ENCODE assay signal across 8 mouse cellular contexts in the genomic region with DNA sequence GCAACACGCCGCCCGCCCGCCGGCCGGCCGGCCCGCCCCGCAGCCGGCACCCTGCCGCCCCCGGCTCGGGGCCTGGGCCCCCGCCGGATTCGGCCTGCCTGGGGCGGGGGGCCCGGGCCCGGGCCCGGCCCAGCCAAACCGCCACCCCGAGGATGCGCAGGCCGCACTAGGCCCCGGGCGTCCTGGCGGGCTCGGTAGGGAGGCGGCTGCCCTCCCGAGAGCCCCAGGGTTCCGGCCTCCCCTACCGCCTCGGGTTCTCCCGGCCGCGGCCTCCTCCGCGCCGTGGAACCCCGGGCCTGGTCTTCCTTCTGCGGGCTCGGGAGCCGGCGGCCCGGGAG. TPM values are rescaled to one million over a fixed set of nuclear protein-coding genes. Genes with fewer than 3 reads are reported as not detected.
DNase-seq lines count a peak whose midpoint lies in the region; ATAC-seq and TF ChIP-seq lines count a peak whose summit lies in the region.

No protein-coding gene starts in this region.

- no peak for DNase-seq in kidney, postnatal 0 days (ENCODE audit: low spot score)
- no peak for DNase-seq in kidney, postnatal 10 days
- no peak for DNase-seq in cerebellum, postnatal 10 days
- no peak for DNase-seq in left cerebral cortex, postnatal 10 days (ENCODE audit: extremely low spot score in 1 of 2, low spot score in 2 of 2)
- DNase-seq in yolk sac, embryonic 10.5 days (ENCODE audit: low spot score), result no peak

- peak overlapping the region; percentile 100 for H3K27ac ChIP-seq in kidney, postnatal 0 days
- H3K27ac ChIP-seq in cortical plate, adult 2 months (ENCODE audit: insufficient read depth, low read length), result peak overlapping the region; percentile 100
- H3K27ac ChIP-seq in intestine, embryonic 15.5 days, result peak overlapping the region; percentile 99
- H3K27ac ChIP-seq in neural tube, embryonic 14.5 days (ENCODE audit: low read depth, low read length), result peak overlapping the region; percentile 100

- TF ChIP-seq CTCF in kidney, postnatal 0 days (IDR thresholded peaks at IDR 0.05; ENCODE audit: low read depth), result no peak
- no peak for TF ChIP-seq CTCF in cortical plate, adult 2 months (IDR thresholded peaks at IDR 0.05; ENCODE audit: extremely low read depth, insufficient read depth, low read length)

- H3K4me1 ChIP-seq in kidney, postnatal 0 days (replicated peaks; ENCODE audit: insufficient read depth, low read length), result peaks cover 10% of the 10 kb centered on the region
- peaks cover 8% of the 10 kb centered on the region for H3K4me1 ChIP-seq in cortical plate, adult 2 months (ENCODE audit: control insufficient read depth, insufficient read depth, low read length)
- H3K4me1 ChIP-seq in intestine, embryonic 15.5 days (replicated peaks), result 0 out of 2 replicates have a peak, but pooled peaks cover 2% of the 10 kb centered on the region
- H3K4me1 ChIP-seq in neural tube, embryonic 14.5 days (ENCODE audit: control insufficient read depth, insufficient read depth, low read length), result peaks cover 19% of the 10 kb centered on the region

- H3K9me3 ChIP-seq in kidney, postnatal 0 days (replicated peaks; ENCODE audit: low read length), result no peaks in the 10 kb centered on the region
- no peaks in the 10 kb centered on the region for H3K9me3 ChIP-seq in intestine, embryonic 15.5 days
- H3K9me3 ChIP-seq in neural tube, embryonic 14.5 days (ENCODE audit: control insufficient read depth, low read length), result no peaks in the 10 kb centered on the region

- H3K4me3 ChIP-seq in kidney, postnatal 0 days (replicated peaks; ENCODE audit: low read depth, low read length), result peak overlapping the region; percentile 94
- peak overlapping the region; percentile 73 for H3K4me3 ChIP-seq in cortical plate, adult 2 months (ENCODE audit: insufficient read depth, low read length)
- peak overlapping the region; percentile 98 for H3K4me3 ChIP-seq in intestine, embryonic 15.5 days (replicated peaks)
- H3K4me3 ChIP-seq in neural tube, embryonic 14.5 days (ENCODE audit: low read depth, low read length), result peak overlapping the region; percentile 97

- intact Hi-C loops in left cerebral cortex, postnatal 10 days (cut with DNase I), result loop anchor here (5.0 kb wide), 1 partner anchor 131 kb away; a partner anchor contains a TSS

- H3K36me3 ChIP-seq in kidney, postnatal 0 days (ENCODE audit: insufficient read depth, low read length), result no peaks in the 10 kb centered on the region
- H3K36me3 ChIP-seq in intestine, embryonic 15.5 days, result no peaks in the 10 kb centered on the region
- no peaks in the 10 kb centered on the region for H3K36me3 ChIP-seq in neural tube, embryonic 14.5 days (ENCODE audit: control insufficient read depth, insufficient read depth, low read length)

- peak overlapping the region; percentile 72 for H3K4me2 ChIP-seq in kidney, postnatal 0 days (ENCODE audit: low read length)
- H3K4me2 ChIP-seq in intestine, embryonic 15.5 days (replicated peaks), result peak overlapping the region; percentile 82
- peak overlapping the region; percentile 73 for H3K4me2 ChIP-seq in neural tube, embryonic 14.5 days (ENCODE audit: low read depth, low read length)

- WGBS in kidney, postnatal 0 days, result 1% methylated on average over 44 of the region's 45 CpGs
- WGBS in intestine, embryonic 15.5 days, result 0% methylated on average over 38 of the region's 45 CpGs
- WGBS in neural tube, embryonic 14.5 days, result under 1% methylated on average over 30 of the region's 45 CpGs

- peak overlapping the region; percentile 97 for H3K9ac ChIP-seq in kidney, postnatal 0 days (ENCODE audit: low read depth, low read length)
- peak overlapping the region; percentile 100 for H3K9ac ChIP-seq in intestine, embryonic 15.5 days
- H3K9ac ChIP-seq in neural tube, embryonic 14.5 days (replicated peaks; ENCODE audit: low read depth, low read length), result peak overlapping the region; percentile 99

- no peak for TF ChIP-seq POLR2A in cortical plate, adult 2 months (IDR thresholded peaks at IDR 0.05; ENCODE audit: extremely low read depth, insufficient read depth, low read length)

- no peaks in the 10 kb centered on the region for H3K27me3 ChIP-seq in kidney, postnatal 0 days (ENCODE audit: insufficient read depth, low read length)
- H3K27me3 ChIP-seq in intestine, embryonic 15.5 days (replicated peaks), result no peaks in the 10 kb centered on the region
- H3K27me3 ChIP-seq in neural tube, embryonic 14.5 days (ENCODE audit: control insufficient read depth, insufficient read depth, low read length), result no peaks in the 10 kb centered on the region

- ATAC-seq in kidney, postnatal 0 days (replicated peaks; ENCODE audit: low FRiP score, low read depth), result peak; percentile 90
- no peak for ATAC-seq in intestine, embryonic 15.5 days
- ATAC-seq in neural tube, embryonic 14.5 days (ENCODE audit: low read depth), result no peak; the same call in 1 of the 2 replicates

RNA-seq across cellular contexts. Expression of a gene that starts 0.3 kb away (rescaled TPM):
- 31.8 and 32.0 TPM in 2 replicates for polyA plus RNA-seq in kidney, postnatal 0 days (2015; fragmentation: Nextera tagmentation; extraction: Ambion mirVana)
- polyA plus RNA-seq in cortical plate, adult 2 months (2012; rRNA removed), result 26.2 and 26.7 TPM in 2 replicates
- polyA plus RNA-seq in intestine, embryonic 15.5 days (2015; fragmentation: Nextera tagmentation; extraction: Ambion mirVana), result 40.9 and 47.8 TPM in 2 replicates
- polyA plus RNA-seq in neural tube, embryonic 14.5 days (2014; fragmentation: Nextera tagmentation; extraction: Ambion mirVana), result 33.2 and 40.9 TPM in 2 replicates
- 10 to 100 TPM; 19.5 to 21.4 TPM for total RNA-seq in left cerebral cortex, postnatal 10 days (2021)
